Mouse (Mus musculus) G1E-ER4 (cell line): ENCODE data around the gene Slc34a2. TPM values are rescaled to one million over a fixed set of nuclear protein-coding genes. Genes with fewer than 3 reads are reported as not detected.

Experiments
- GATA1 ChIP-seq: IDR thresholded peaks from one replicate; pipeline ENCODE4 v1.8.0; 2012; ENCODE audit warnings: low read length, inconsistent platforms
- polyA plus RNA-seq: library from polyadenylated mRNA; stranded (reverse); fragments of >175 nt; gene quantifications from 2 replicates; pipeline ENCODE4 v1.2.3, GENCODE M21; 2012

Slc34a2 gene
- polyA plus RNA-seq, 1 experiment = not detected

DNA sequence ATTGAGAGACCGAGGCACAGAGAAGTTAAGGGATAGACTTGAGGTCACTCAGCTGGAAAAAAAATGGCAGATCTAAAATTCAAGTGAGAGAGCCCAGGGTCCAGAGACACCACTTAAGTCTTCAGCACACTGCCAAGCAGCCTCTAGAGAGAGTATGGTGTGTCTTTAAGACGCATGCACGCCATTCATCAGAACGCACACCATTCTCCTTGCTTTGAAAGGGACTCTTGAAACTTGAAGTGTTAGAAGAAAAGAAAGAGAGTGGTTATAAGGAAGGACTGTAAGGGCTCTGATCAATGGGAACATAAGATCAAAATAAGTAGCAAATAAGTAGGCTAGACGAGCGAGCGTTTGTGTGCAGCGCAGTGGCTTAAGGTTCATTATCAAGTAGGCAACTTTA lies 80.3 kb downstream of the Slc34a2 start:
- no peak for TF ChIP-seq GATA1

DNA sequence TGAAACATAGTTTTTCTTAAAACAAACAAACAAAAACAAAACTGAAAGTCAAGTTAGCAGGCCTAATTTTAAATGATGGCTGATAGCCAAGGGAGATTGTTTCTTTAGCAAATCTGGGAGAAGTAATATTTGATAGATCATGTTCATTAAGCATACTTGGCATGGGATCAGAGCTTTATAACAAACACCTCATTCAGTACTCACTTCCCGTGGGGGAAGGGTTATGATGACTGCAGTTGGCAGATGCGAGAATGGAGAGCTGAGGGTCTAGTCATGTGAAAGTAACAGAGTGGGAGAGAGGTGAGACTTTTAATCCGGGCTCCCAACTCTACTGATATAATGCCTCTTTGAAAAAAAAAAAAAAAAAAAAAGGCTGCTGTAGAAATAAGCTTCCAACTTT lies 81.8 kb downstream of the Slc34a2 start:
- TF ChIP-seq GATA1 = no peak

Other genes with a start within 250 kb of the Slc34a2 start
- 8.1 and 8.4 TPM in 2 replicates for gene Anapc4, start 204.1 kb upstream of the Slc34a2 start, polyA plus RNA-seq
- gene Sel1l3, start 175.8 kb downstream of the Slc34a2 start, polyA plus RNA-seq = 0.05 and 0.10 TPM in 2 replicates
- 32.2 and 44.0 TPM in 2 replicates for gene Smim20, start 229.0 kb downstream of the Slc34a2 start, polyA plus RNA-seq